Mouse (Mus musculus) lung, embryonic 14.5 days (tissue): ENCODE measurements around the gene Stab1. TPM values are rescaled to one million over a fixed set of nuclear protein-coding genes. Genes with fewer than 3 reads are reported as not detected.

Source experiments
- ATAC-seq: fragments of 200-750 bp; cut with Nextera tagmentation; 2 replicates; pipeline ENCODE4 v1.8.0; 2017; ENCODE audit warnings: mild to moderate bottlenecking, moderate TSS enrichment, moderate library complexity; ENCODE audit not compliant: insufficient read depth
- DNase-seq: peaks from one replicate; pipeline ENCODE4 v3.0.0-alpha.2; 2015
- H3K27ac ChIP-seq: fragments of 300-500 bp; sonication (generic); 2 replicates; pipeline ENCODE4 v1.5.1; 2014; ENCODE audit warnings: low read depth, mild to moderate bottlenecking, moderate library complexity
- H3K27me3 ChIP-seq: fragments of 300-500 bp; sonication (generic); 2 replicates; pipeline ENCODE4 v1.6.1; 2014; ENCODE audit warnings: low read length, control low read depth; ENCODE audit not compliant: insufficient read depth
- H3K36me3 ChIP-seq: fragments of 300-500 bp; sonication (generic); 2 replicates; pipeline ENCODE4 v1.6.1; 2014; ENCODE audit warnings: control low read depth; ENCODE audit not compliant: insufficient read depth
- H3K4me1 ChIP-seq: fragments of 300-500 bp; sonication (generic); 2 replicates; pipeline ENCODE4 v1.6.1; 2014; ENCODE audit warnings: antibody characterized with exemption, control low read depth; ENCODE audit not compliant: insufficient read depth
- H3K4me2 ChIP-seq: fragments of 300-500 bp; sonication (generic); 2 replicates; pipeline ENCODE4 v1.6.1; 2014; ENCODE audit warnings: mild to moderate bottlenecking
- H3K4me3 ChIP-seq: fragments of 300-500 bp; sonication (generic); 2 replicates; pipeline ENCODE4 v1.5.1; 2014; ENCODE audit warnings: low read depth, low read length
- H3K9ac ChIP-seq: fragments of 300-500 bp; sonication (generic); 2 replicates; pipeline ENCODE4 v1.6.1; 2014
- H3K9me3 ChIP-seq: fragments of 300-500 bp; sonication (generic); 2 replicates; pipeline ENCODE4 v1.6.1; 2016; ENCODE audit warnings: low read depth, low read length, control low read depth
- CTCF ChIP-seq: IDR thresholded peaks from 2 replicates; pipeline ENCODE4 v1.5.1; 2016; ENCODE audit warnings: antibody characterized with exemption, low read depth
- WGBS: fragments of 180-500 bp; shearing (Covaris S2); extraction: QIAGEN DNeasy Blood & Tissue Kit; methylation state at CpG from one replicate; pipeline ENCODE4 v1.1.7; 2014; 5-methylcytosine and 5-hydroxymethylcytosine counted together
- polyA plus RNA-seq: library from polyadenylated mRNA; unstranded; fragments of >200 nt; fragmentation: Nextera tagmentation; extraction: Ambion mirVana; gene quantifications from 2 replicates; pipeline ENCODE4 v1.2.1, GENCODE M21; 2014

Stab1 gene
- polyA plus RNA-seq, 1 experiment from 2014 or later: 71.3 TPM

DNA sequence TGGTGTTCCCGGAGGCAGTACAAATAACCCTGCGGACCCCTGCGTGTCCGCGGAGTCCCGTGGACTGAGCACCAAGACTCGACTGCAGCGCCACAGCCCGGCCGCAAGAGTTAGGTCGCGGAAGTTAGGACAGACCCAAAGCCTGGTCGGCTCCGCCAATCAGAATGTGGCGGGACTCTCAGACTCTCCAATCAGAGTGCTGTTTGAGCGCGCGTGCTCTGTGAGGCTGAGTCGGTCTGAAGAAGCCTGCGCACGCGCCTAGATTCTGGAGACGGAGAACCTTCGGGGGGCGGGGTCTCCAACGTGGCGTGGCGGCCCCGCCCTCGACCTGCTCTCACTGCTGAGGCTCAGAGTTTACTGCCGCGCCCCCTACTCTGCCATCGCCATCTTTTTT is 39.6 kb downstream of the Stab1 start, which contains the start of gene Smim4:
Gene Smim4, minus strand, starts transcription at position 131 of the 394 bp plus-strand sequence.
- peak within 1 kb of the TSS; percentile 84 for H3K9ac ChIP-seq
- H3K4me1 ChIP-seq: peaks cover 29% of the 10 kb centered on the region
- peak within 1 kb of the TSS; percentile 64 for H3K4me2 ChIP-seq
- peak; percentile 100 for DNase-seq
- H3K27ac ChIP-seq: peak within 1 kb of the TSS; percentile 95
- peaks cover 15% of the 10 kb centered on the region; the same call in 1 of the 2 replicates for H3K36me3 ChIP-seq
- WGBS: under 1% methylated on average over 33 of the region's 33 CpGs
- peak; percentile 92 for ATAC-seq
- H3K4me3 ChIP-seq: peak within 1 kb of the TSS; percentile 76
- no peaks in the 10 kb centered on the region for H3K27me3 ChIP-seq
- H3K9me3 ChIP-seq: no peaks in the 10 kb centered on the region
- peak; percentile 68 for TF ChIP-seq CTCF

GRCm38 (mm10) chr14:31128101-31128825 is 40.2 kb downstream of the Stab1 start:
- ATAC-seq: peak; percentile 6; the same call in 1 of the 2 replicates
- under 1% methylated on average over 23 of the region's 23 CpGs for WGBS
- Histone ChIP-seq H3K4me3 (peak overlapping the region; percentile 76), H3K4me2 (peak overlapping the region; percentile 64), H3K27ac (peak overlapping the region; percentile 88), H3K9me3 (no peaks in the 10 kb centered on the region), H3K27me3 (no peaks in the 10 kb centered on the region), H3K4me1 (peaks cover 28% of the 10 kb centered on the region), H3K9ac (peak overlapping the region; percentile 84), H3K36me3 (peaks cover 15% of the 10 kb centered on the region)
- DNase-seq: peak; percentile 79
- TF ChIP-seq CTCF: no peak

DNA sequence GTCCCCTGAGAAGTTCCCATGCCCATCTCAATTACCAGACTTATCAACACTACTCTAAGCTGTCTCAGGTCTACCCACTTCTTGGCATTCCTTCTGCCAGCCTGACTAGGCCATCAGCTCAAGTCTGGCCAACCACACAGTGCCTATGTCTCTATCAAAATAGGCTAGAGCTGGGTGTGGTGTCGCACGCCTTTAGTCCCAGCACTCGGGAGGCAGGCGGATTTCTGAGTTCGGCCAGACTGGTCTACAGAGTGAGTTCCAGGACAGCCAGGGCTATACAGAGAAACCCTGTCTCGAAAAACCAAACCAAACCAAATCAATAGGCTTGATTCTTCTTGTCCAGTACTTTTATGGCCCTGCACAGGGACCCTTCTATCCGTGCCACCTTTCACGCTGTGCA is 41.6 kb downstream of the Stab1 start:
- no peak for TF ChIP-seq CTCF
- H3K9me3 ChIP-seq: no peaks in the 10 kb centered on the region
- peaks cover 14% of the 10 kb centered on the region for H3K4me1 ChIP-seq
- no peak for DNase-seq
- peak overlapping the region; percentile 52 for H3K4me2 ChIP-seq
- no peak overlapping the region; the same call in 1 of the 2 replicates for H3K9ac ChIP-seq
- H3K36me3 ChIP-seq: peaks cover 26% of the 10 kb centered on the region
- H3K4me3 ChIP-seq: no peak overlapping the region
- H3K27me3 ChIP-seq: no peaks in the 10 kb centered on the region
- no peak overlapping the region for H3K27ac ChIP-seq
- WGBS: 94% methylated on average over 8 of the region's 8 CpGs
- ATAC-seq: no peak

DNA sequence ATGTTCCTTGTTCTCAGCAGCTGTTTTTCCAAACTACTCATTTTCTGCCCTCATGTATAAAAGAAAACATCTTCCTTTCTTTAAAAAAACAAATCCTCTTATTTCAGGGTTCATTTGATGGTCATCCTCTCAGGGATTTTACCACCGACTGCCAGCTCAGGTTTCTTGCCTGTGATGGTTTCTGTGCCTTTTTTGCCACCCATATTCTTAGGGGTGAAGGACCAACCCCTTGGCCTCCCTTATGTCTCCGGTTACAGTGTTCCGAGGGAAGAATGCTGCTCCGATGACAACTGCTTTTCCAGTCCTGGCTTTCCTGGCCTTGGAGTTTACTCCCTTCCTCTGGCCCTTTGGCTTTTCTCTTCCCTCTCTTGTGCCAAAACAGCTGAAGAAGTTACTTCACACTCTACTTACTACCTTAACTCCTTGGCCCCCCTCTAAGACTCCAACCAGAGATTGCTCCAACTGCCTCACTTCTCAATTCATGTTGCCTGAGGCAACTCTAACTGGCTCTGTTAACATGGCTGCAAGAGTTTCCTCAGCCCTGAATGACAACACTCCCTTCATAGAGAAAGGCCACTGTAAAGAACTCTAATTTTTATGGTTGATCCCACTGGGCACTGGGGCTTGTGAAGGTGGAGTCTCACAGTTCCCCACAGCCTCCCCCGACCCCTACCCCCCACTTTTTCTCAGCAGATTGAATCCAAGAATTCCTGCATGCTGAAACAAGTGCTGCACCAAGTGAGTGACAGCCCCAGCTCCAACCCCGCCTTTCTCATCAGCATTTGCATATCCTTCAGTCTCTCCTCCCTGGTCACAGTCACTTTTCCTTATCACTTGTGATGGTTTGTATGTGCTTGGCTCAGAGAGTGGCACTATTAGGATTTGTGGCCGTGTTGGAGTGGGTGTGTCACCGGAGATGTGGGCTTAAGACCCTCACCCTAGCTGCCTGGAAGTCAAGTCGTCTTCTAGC is 43.0 kb downstream of the Stab1 start:
- no peaks in the 10 kb centered on the region for H3K27me3 ChIP-seq
- no peak for ATAC-seq
- 44% methylated on average over 9 of the region's 9 CpGs for WGBS

DNA sequence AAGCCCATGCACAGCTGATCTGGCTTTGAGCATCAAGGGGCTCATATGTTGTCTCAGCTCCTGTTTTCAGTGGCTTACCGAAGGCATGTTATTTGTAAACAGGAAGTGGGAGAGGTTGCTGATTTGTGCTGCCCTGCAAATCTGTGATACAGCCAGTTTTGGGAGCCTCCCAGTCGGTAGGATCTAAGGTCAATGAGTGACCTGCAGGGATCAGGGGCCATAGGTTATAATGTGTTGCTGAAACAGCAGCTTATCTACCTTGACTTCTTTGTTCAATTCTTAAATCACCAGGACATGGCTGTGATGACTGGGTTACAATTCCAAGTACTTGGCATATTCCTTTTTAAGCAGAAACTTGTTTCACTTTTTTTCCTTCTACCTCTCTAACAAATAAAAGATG is 52.9 kb downstream of the Stab1 start:
- no peak for TF ChIP-seq CTCF
- peaks cover 86% of the 10 kb centered on the region for H3K36me3 ChIP-seq

More for the DNA sequence above, 43.0 kb downstream of the Stab1 start:
- H3K36me3 ChIP-seq: peaks cover 34% of the 10 kb centered on the region
- H3K9me3 ChIP-seq: no peaks in the 10 kb centered on the region
- peak overlapping the region; percentile 22; the same call in 1 of the 2 replicates for H3K27ac ChIP-seq
- 0 out of 2 replicates have a peak overlapping the region, but pooled peaks have one; percentile 0 for H3K9ac ChIP-seq
- no peak for DNase-seq
- H3K4me2 ChIP-seq: peak overlapping the region; percentile 1; the same call in 1 of the 2 replicates
- H3K4me3 ChIP-seq: no peak overlapping the region
- no peak for TF ChIP-seq CTCF
- H3K4me1 ChIP-seq: peaks cover 12% of the 10 kb centered on the region

GRCm38 (mm10) chr14:31114011-31114410 is 54.4 kb downstream of the Stab1 start:
- Histone ChIP-seq H3K4me1 (no peaks in the 10 kb centered on the region), H3K4me2 (no peak overlapping the region), H3K9me3 (no peaks in the 10 kb centered on the region), H3K36me3 (peaks cover 90% of the 10 kb centered on the region), H3K9ac (no peak overlapping the region), H3K27me3 (no peaks in the 10 kb centered on the region), H3K27ac (no peak overlapping the region), H3K4me3 (no peak overlapping the region)
- TF ChIP-seq CTCF: no peak
- DNase-seq: no peak
- WGBS: 73% methylated on average over 3 of the region's 3 CpGs
- ATAC-seq: no peak

More for the DNA sequence above, 52.9 kb downstream of the Stab1 start:
- H3K27me3 ChIP-seq: no peaks in the 10 kb centered on the region
- no peak overlapping the region for H3K9ac ChIP-seq
- no peaks in the 10 kb centered on the region for H3K4me1 ChIP-seq
- H3K4me3 ChIP-seq: no peak overlapping the region
- no peaks in the 10 kb centered on the region for H3K9me3 ChIP-seq
- no peak overlapping the region for H3K27ac ChIP-seq
- 62% methylated on average over 2 of the region's 2 CpGs for WGBS
- ATAC-seq (no peak), DNase-seq (no peak)
- H3K4me2 ChIP-seq: no peak overlapping the region

GRCm38 (mm10) chr14:31112187-31112586 is 56.3 kb downstream of the Stab1 start:
- no peak overlapping the region for H3K9ac ChIP-seq
- DNase-seq: no peak
- no peaks in the 10 kb centered on the region for H3K27me3 ChIP-seq
- WGBS: 74% methylated on average over 5 of the region's 5 CpGs
- H3K27ac ChIP-seq: no peak overlapping the region
- no peak overlapping the region for H3K4me3 ChIP-seq
- TF ChIP-seq CTCF: no peak
- H3K36me3 ChIP-seq: peaks cover 92% of the 10 kb centered on the region
- no peaks in the 10 kb centered on the region for H3K4me1 ChIP-seq
- H3K4me2 ChIP-seq: no peak overlapping the region
- no peak for ATAC-seq
- no peaks in the 10 kb centered on the region for H3K9me3 ChIP-seq
